Mouse (Mus musculus) E14TG2a.4 (cell line): ENCODE data around the gene Saxo1.

ENCODE experiments used
- CTCF ChIP-seq: conservative IDR thresholded peaks from 2 replicates; pipeline ENCODE4 v1.5.1; 2014; ENCODE audit warnings: low read length
- POU5F1 ChIP-seq: IDR thresholded peaks from 2 replicates; pipeline ENCODE4 v1.6.1; 2014; ENCODE audit warnings: low read length, borderline replicate concordance

DNA sequence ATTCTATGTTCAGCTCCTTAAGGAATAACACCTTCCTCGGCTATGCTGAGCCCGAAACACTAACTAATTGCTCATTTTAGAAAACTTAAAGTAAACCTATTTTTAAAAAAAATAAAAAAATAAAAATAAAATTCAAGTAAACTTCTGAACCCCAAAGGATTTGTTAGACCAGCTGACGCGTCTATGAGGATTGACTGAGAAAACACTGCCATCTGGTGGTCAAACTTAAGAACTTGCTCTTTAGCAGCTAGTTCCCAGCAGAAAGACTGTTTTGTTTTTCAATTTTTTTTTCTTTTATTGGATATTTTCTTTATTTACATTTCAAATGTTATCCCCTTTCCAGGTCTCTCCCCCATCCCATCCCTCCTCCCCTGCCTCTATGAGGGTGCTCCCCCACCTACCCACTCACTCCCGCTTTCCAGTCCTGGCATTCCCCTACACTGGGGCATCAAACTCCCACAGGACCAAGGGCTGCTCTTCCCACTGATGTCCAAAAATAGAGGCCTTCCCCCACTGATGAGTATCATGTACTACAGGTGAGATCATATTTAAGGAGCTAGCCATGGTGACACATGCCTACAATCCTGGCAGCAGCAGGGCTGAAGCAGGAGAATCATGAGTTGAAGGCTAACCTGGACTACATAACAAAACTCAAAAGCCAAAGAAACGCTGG is 3.0 kb downstream of the Saxo1 start:
- TF ChIP-seq CTCF (peak; percentile 42), POU5F1 (no peak)
